ENCODE assay signal across 8 mouse cellular contexts in genomic region chr14:44989017-44989721, GRCm38 (mm10). TPM values are rescaled to one million over a fixed set of nuclear protein-coding genes. Genes with fewer than 3 reads are reported as not detected.
DNase-seq lines count a peak whose midpoint lies in the region; ATAC-seq and TF ChIP-seq lines count a peak whose summit lies in the region.

No protein-coding gene starts in this region.

- H3K79me2 ChIP-seq in liver, adult 2 months (ENCODE audit: control insufficient read depth, insufficient read depth, low read length): no peaks in the 10 kb centered on the region

- peak overlapping the region; percentile 76 for H3K4me3 ChIP-seq in liver, adult 2 months (ENCODE audit: insufficient read depth, low read depth, low read length)
- H3K4me3 ChIP-seq in bone marrow macrophage, adult 2 months (ENCODE audit: insufficient read depth, low read length): peak overlapping the region; percentile 71
- peak overlapping the region; percentile 40 for H3K4me3 ChIP-seq in forebrain, embryonic 11.5 days (ENCODE audit: low read depth, low read length)
- H3K4me3 ChIP-seq in midbrain, embryonic 10.5 days: peak overlapping the region; percentile 60

- peaks cover 7% of the 10 kb centered on the region for H3K27me3 ChIP-seq in liver, adult 2 months (ENCODE audit: control insufficient read depth, insufficient read depth, low read length)
- peaks cover 16% of the 10 kb centered on the region for H3K27me3 ChIP-seq in forebrain, embryonic 11.5 days (ENCODE audit: control insufficient read depth, insufficient read depth, low read length)
- peaks cover 49% of the 10 kb centered on the region for H3K27me3 ChIP-seq in midbrain, embryonic 10.5 days (ENCODE audit: low read depth, poor library complexity, severe bottlenecking)

- no peak for TF ChIP-seq CTCF in liver, adult 2 months (IDR thresholded peaks at IDR 0.05; ENCODE audit: low read depth, low read length)
- TF ChIP-seq CTCF in bone marrow macrophage, adult 2 months (IDR thresholded peaks at IDR 0.05; ENCODE audit: low read depth, low read length): no peak

- H3K27ac ChIP-seq in liver, adult 2 months (replicated peaks; ENCODE audit: insufficient read depth, low read depth, low read length): peak overlapping the region; percentile 67
- H3K27ac ChIP-seq in bone marrow macrophage, adult 2 months (ENCODE audit: insufficient read depth, low read depth, low read length): peak overlapping the region; percentile 64; the same call in 1 of the 2 replicates
- no peak overlapping the region for H3K27ac ChIP-seq in forebrain, embryonic 11.5 days (ENCODE audit: low read depth, low read length)
- no peak overlapping the region for H3K27ac ChIP-seq in midbrain, embryonic 10.5 days (replicated peaks)

- peak; percentile 51 for ATAC-seq in forebrain, embryonic 11.5 days (replicated peaks; ENCODE audit: low FRiP score)
- peak; percentile 4 for ATAC-seq in inflammation-experienced regulatory T-cells, adult 6 months

- WGBS in liver, adult 2 months: 2% methylated on average over 45 of the region's 45 CpGs
- WGBS in forebrain, embryonic 11.5 days: 1% methylated on average over 45 of the region's 45 CpGs
- WGBS in midbrain, embryonic 10.5 days: 1% methylated on average over 45 of the region's 45 CpGs

- no peaks in the 10 kb centered on the region for H3K9me3 ChIP-seq in forebrain, embryonic 11.5 days (ENCODE audit: control insufficient read depth, low read length)
- H3K9me3 ChIP-seq in midbrain, embryonic 10.5 days (replicated peaks): no peaks in the 10 kb centered on the region

- no peak for DNase-seq in liver, adult 2 months (ENCODE audit: extremely low read depth, low read depth, low spot score)
- no peak for DNase-seq in liver
- DNase-seq in forebrain, embryonic 11.5 days (ENCODE audit: low spot score): peak; percentile 61
- peak; percentile 39 for DNase-seq in midbrain, embryonic 10.5 days (ENCODE audit: low spot score)
- peak; percentile 23 for DNase-seq in thymus, postnatal 14 days
- no peak for DNase-seq in urinary bladder, postnatal 36 days (ENCODE audit: low spot score in 2 of 2)

- no peaks in the 10 kb centered on the region for H3K36me3 ChIP-seq in liver, adult 2 months (ENCODE audit: control insufficient read depth, insufficient read depth, low read length)
- no peaks in the 10 kb centered on the region for H3K36me3 ChIP-seq in forebrain, embryonic 11.5 days (ENCODE audit: control insufficient read depth, insufficient read depth, low read length)
- no peaks in the 10 kb centered on the region for H3K36me3 ChIP-seq in midbrain, embryonic 10.5 days

- H3K4me1 ChIP-seq in liver, adult 2 months (ENCODE audit: control insufficient read depth, insufficient read depth, low read length): no peaks in the 10 kb centered on the region
- peaks cover 38% of the 10 kb centered on the region for H3K4me1 ChIP-seq in bone marrow macrophage, adult 2 months (ENCODE audit: control insufficient read depth, insufficient read depth, low read length)
- H3K4me1 ChIP-seq in forebrain, embryonic 11.5 days (replicated peaks; ENCODE audit: control insufficient read depth, insufficient read depth, low read length): 0 out of 2 replicates have a peak, but pooled peaks cover 6% of the 10 kb centered on the region
- peaks cover 16% of the 10 kb centered on the region for H3K4me1 ChIP-seq in midbrain, embryonic 10.5 days

- H3K9ac ChIP-seq in liver, adult 2 months (ENCODE audit: low read depth, low read length): peak overlapping the region; percentile 78
- peak overlapping the region; percentile 32 for H3K9ac ChIP-seq in forebrain, embryonic 11.5 days (ENCODE audit: low read length)

- TF ChIP-seq POLR2A in liver, adult 2 months (IDR thresholded peaks at IDR 0.05; ENCODE audit: extremely low read depth, insufficient read depth, low read length): no peak
- 0 out of 2 replicates have a peak, but pooled peaks have one; percentile 6 for TF ChIP-seq POLR2A in bone marrow macrophage, adult 2 months (IDR thresholded peaks at IDR 0.05; ENCODE audit: borderline replicate concordance, low read depth, low read length)

- peak overlapping the region; percentile 88 for H3K4me2 ChIP-seq in forebrain, embryonic 11.5 days (ENCODE audit: low read depth, low read length, severe bottlenecking)

RNA-seq across cellular contexts. Expression of gene Ptger2, which starts 1.2 kb away (rescaled TPM):
- total RNA-seq in liver, adult 2 months (2014; rRNA removed): 1.0 and 1.2 TPM in 2 replicates
- 0.93 and 1.1 TPM in 2 replicates for polyA plus RNA-seq in liver, adult 2 months (2012; rRNA removed)
- 6.1 and 8.4 TPM in 2 replicates for polyA plus RNA-seq in bone marrow macrophage, adult 2 months (2012; ENCODE audit: insufficient read depth, insufficient read length, missing spikeins)
- 0.13 and 0.15 TPM in 2 replicates for polyA plus RNA-seq in forebrain, embryonic 11.5 days (2014; fragmentation: Nextera tagmentation; extraction: Ambion mirVana)
- 10 to 100 TPM; 38.8 to 88.6 (median 61.0) TPM for polyA plus RNA-seq in inflammation-experienced regulatory T-cells, adult 6 months (2017; shearing (Covaris generic))
- not detected in 2 replicates for polyA plus RNA-seq in midbrain, embryonic 10.5 days (2016; fragmentation: Nextera tagmentation; extraction: Ambion mirVana)

Comparison
In these comparisons a context has a peak if more than half of its experiments do, and no peak if none do; other contexts are left out.
1. DNase-seq: peak in forebrain, embryonic 11.5 days (single experiment), midbrain, embryonic 10.5 days (single experiment) and thymus, postnatal 14 days (single experiment); none in liver, adult 2 months (single experiment), liver (single experiment) and urinary bladder, postnatal 36 days (0 of 2).
2. H3K27ac ChIP-seq: peak in liver, adult 2 months (single experiment) and bone marrow macrophage, adult 2 months (single experiment); none in forebrain, embryonic 11.5 days (single experiment) and midbrain, embryonic 10.5 days (single experiment).
3. Peak in every context shown above with its lines, with median percentiles within 50 percentile points of each other: H3K4me3 ChIP-seq.